Mouse (Mus musculus): ENCODE results near the gene Mydgf. TPM values are rescaled to one million over a fixed set of nuclear protein-coding genes. Genes with fewer than 3 reads are reported as not detected.

Gene Mydgf
- polyA plus RNA-seq, 1 experiment from 2014 or later, result 78.6 TPM

DNA sequence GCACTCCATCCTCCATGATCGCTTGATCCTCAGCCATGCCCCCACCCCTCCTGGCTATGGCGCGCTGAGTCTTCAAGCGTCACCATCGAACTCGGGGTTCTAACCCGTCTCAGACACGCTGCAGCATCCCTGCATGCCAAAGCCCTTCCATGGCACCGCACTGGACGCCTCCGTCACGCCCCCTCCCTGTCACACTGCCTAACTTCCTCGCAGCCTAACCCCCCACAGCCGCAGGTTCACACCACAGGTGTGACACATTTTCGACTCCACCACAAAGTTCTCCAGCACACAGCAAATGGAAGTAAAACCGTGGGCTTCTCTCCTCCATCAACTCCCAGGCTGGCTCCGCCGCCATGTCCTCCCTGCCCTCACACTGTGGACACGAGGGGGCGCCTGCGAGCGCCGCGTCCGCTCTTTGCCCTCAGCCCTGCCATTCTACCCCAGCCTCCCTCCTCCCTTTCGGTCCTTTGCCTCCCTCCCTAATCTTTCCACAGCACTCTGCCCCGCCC, 49.2 kb downstream of the Mydgf start:
- peak; percentile 25; the same call in 1 of the 2 replicates for ATAC-seq (replicated peaks; ENCODE audit: insufficient number of reproducible peaks, low FRiP score, low TSS enrichment)
- Histone ChIP-seq H3K9ac (ENCODE audit: low read depth, low read length) (0 out of 2 replicates have a peak overlapping the region, but pooled peaks have one; percentile 2), H3K4me3 (ENCODE audit: low read depth, low read length) (peak overlapping the region; percentile 6), H3K4me2 (peak overlapping the region; percentile 69), H3K27ac (ENCODE audit: low read depth, low read length) (no peak overlapping the region), H3K27me3 (ENCODE audit: control insufficient read depth, insufficient read depth, low read length) (peaks cover 29% of the 10 kb centered on the region), H3K36me3 (ENCODE audit: control insufficient read depth, insufficient read depth, low read length) (no peaks in the 10 kb centered on the region), H3K4me1 (ENCODE audit: control insufficient read depth, insufficient read depth, low read length) (peaks cover 11% of the 10 kb centered on the region), H3K9me3 (replicated peaks; ENCODE audit: control insufficient read depth, low read length) (0 out of 2 replicates have a peak, but pooled peaks cover 5% of the 10 kb centered on the region)
- WGBS (ENCODE audit: insufficient replicate concordance), result 2% methylated on average over 27 of the region's 27 CpGs

DNA sequence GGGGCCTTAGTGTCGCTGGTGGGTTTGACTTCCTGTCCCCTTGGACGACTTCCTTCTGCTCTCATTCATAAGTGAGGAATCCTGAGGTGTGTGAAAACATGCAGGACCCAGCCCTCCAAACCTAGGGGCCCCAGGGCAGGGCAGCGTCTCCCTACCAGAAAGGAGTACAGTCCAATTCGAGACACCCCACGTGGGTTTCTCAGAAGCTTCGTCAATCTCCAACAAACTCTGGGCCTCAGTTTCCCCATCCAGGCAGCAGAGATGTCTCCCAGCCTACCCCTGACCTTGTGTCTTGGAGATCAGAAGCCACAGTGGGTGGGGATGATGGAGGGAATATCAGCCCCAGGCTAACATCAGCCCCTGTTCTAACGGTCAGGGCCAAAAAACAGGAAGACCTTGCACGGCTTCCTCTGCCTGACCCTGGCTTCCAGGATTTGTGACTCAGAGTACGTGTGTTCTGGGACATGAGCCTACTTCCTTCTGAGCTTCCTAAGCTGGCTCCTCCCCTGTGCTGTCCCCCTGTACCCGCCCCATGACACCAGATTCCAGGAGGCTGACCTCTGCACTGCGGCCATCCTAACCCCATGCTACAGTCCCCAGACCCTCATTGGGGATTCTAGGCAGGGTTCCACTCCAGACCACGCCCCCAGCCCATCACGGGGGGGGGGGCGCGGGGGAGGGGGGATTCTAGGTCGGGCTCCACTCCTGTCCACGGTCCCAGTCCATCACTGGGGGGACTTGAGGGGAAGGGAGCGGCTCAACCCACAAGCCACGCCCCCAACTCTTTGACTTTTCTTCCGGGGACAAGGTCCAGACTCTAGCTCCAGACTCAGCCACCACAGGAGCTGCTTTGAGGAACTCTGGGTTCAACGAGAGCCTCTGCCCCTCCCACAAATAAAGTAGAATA, 50.0 kb downstream of the Mydgf start:
- 15% methylated on average over 21 of the region's 21 CpGs for WGBS (ENCODE audit: insufficient replicate concordance)

DNA sequence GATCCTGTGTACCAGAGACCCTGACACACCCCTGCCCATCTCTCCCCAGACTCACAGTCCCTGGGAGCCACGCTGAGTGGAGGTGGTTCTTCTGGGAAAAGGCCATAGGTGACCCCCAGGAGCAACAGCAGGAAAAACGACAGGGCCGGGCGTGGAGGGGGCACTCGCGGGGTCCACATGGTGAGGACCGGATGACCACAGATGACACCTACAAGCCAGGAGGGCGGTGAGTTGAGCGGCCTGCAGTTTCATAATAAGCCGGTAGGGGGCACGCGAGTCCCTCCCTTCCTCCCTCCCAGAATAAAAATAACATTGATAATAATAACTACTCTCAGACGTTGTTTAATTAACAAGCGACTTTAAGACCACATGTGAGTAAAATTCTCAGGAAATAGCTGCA, 51.1 kb downstream of the Mydgf start:
- 6% methylated on average over 14 of the region's 14 CpGs for whole genome bisulfite sequencing (ENCODE audit: insufficient replicate concordance)
- Histone ChIP-seq H3K4me1 (ENCODE audit: control insufficient read depth, insufficient read depth, low read length) (peaks cover 9% of the 10 kb centered on the region), H3K4me2 (no peak overlapping the region; the same call in 1 of the 2 replicates), H3K9ac (ENCODE audit: low read depth, low read length) (no peak overlapping the region), H3K36me3 (ENCODE audit: control insufficient read depth, insufficient read depth, low read length) (no peaks in the 10 kb centered on the region), H3K4me3 (ENCODE audit: low read depth, low read length) (no peak overlapping the region), H3K9me3 (replicated peaks; ENCODE audit: control insufficient read depth, low read length) (0 out of 2 replicates have a peak, but pooled peaks cover 5% of the 10 kb centered on the region), H3K27me3 (ENCODE audit: control insufficient read depth, insufficient read depth, low read length) (peaks cover 11% of the 10 kb centered on the region), H3K27ac (ENCODE audit: low read depth, low read length) (no peak overlapping the region)
- ATAC-seq (replicated peaks; ENCODE audit: insufficient number of reproducible peaks, low FRiP score, low TSS enrichment), result no peak

More for the DNA sequence above, 50.0 kb downstream of the Mydgf start:
- Histone ChIP-seq H3K9ac (ENCODE audit: low read depth, low read length) (no peak overlapping the region), H3K27me3 (ENCODE audit: control insufficient read depth, insufficient read depth, low read length) (peaks cover 21% of the 10 kb centered on the region), H3K4me2 (peak overlapping the region; percentile 69), H3K27ac (ENCODE audit: low read depth, low read length) (peak overlapping the region; percentile 24; the same call in 1 of the 2 replicates), H3K9me3 (replicated peaks; ENCODE audit: control insufficient read depth, low read length) (0 out of 2 replicates have a peak, but pooled peaks cover 5% of the 10 kb centered on the region), H3K4me1 (ENCODE audit: control insufficient read depth, insufficient read depth, low read length) (peaks cover 9% of the 10 kb centered on the region), H3K4me3 (ENCODE audit: low read depth, low read length) (peak overlapping the region; percentile 6), H3K36me3 (ENCODE audit: control insufficient read depth, insufficient read depth, low read length) (no peaks in the 10 kb centered on the region)
- peak; percentile 53; the same call in 1 of the 2 replicates for ATAC-seq (replicated peaks; ENCODE audit: insufficient number of reproducible peaks, low FRiP score, low TSS enrichment)

DNA sequence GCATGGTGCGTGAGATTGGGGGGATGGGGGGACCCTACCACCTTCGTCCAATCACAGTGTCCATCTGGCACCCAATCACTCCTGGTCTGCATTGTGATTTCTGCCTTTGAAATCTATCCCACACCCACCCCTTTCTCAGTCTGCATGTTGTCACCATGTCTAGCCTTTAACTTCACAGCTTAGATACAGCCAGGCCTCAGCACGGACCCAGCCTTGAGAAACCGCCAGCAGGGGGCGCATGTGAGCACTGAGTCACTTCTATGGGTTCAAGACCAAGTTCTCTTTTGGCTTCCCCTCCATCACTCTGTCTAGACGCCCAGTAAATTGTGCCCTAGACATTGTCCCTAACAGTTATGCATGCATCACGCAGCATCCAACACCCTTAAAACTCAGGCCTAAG, 51.9 kb downstream of the Mydgf start:
- H3K4me2 ChIP-seq, result no peak overlapping the region
- no peaks in the 10 kb centered on the region for H3K36me3 ChIP-seq (ENCODE audit: control insufficient read depth, insufficient read depth, low read length)
- H3K9ac ChIP-seq (ENCODE audit: low read depth, low read length), result no peak overlapping the region
- no peak overlapping the region for H3K4me3 ChIP-seq (ENCODE audit: low read depth, low read length)
- 39% methylated on average over 7 of the region's 7 CpGs for WGBS (ENCODE audit: insufficient replicate concordance)
- H3K27me3 ChIP-seq (ENCODE audit: control insufficient read depth, insufficient read depth, low read length), result peaks cover 9% of the 10 kb centered on the region; the same call in 1 of the 2 replicates
- H3K27ac ChIP-seq (ENCODE audit: low read depth, low read length), result no peak overlapping the region
- 0 out of 2 replicates have a peak, but pooled peaks cover 5% of the 10 kb centered on the region for H3K9me3 ChIP-seq (replicated peaks; ENCODE audit: control insufficient read depth, low read length)
- ATAC-seq (replicated peaks; ENCODE audit: insufficient number of reproducible peaks, low FRiP score, low TSS enrichment), result no peak; the same call in 1 of the 2 replicates
- peaks cover 9% of the 10 kb centered on the region for H3K4me1 ChIP-seq (ENCODE audit: control insufficient read depth, insufficient read depth, low read length)

DNA sequence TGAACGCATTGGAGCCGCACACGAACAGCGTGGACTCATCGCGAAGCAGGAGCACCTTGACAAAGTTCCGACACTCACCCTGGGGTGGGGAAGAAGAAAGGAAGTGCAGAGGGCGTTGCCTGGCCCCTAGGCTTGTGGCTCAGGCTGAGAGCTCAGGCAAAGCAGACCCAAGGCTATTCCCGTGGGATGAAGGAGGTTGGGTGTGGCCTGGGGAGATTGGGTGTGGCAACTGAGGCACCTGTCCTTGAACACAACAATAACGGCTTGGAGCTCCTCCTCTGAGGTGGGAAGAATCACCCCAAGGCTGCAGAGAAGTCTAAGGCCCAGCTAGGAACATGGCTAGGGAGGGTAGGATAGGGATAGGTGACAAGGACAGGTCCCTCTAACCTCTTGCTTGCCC, 52.6 kb downstream of the Mydgf start:
- WGBS (ENCODE audit: insufficient replicate concordance), result 89% methylated on average over 10 of the region's 10 CpGs
- no peak overlapping the region for H3K4me3 ChIP-seq (ENCODE audit: low read depth, low read length)
- no peak for ATAC-seq (replicated peaks; ENCODE audit: insufficient number of reproducible peaks, low FRiP score, low TSS enrichment)
- peaks cover 9% of the 10 kb centered on the region for H3K4me1 ChIP-seq (ENCODE audit: control insufficient read depth, insufficient read depth, low read length)
- H3K27ac ChIP-seq (ENCODE audit: low read depth, low read length), result no peak overlapping the region
- 0 out of 2 replicates have a peak, but pooled peaks cover 5% of the 10 kb centered on the region for H3K9me3 ChIP-seq (replicated peaks; ENCODE audit: control insufficient read depth, low read length)
- H3K27me3 ChIP-seq (ENCODE audit: control insufficient read depth, insufficient read depth, low read length), result peaks cover 9% of the 10 kb centered on the region
- H3K9ac ChIP-seq (ENCODE audit: low read depth, low read length), result no peak overlapping the region
- no peak overlapping the region for H3K4me2 ChIP-seq
- H3K36me3 ChIP-seq (ENCODE audit: control insufficient read depth, insufficient read depth, low read length), result no peaks in the 10 kb centered on the region

DNA sequence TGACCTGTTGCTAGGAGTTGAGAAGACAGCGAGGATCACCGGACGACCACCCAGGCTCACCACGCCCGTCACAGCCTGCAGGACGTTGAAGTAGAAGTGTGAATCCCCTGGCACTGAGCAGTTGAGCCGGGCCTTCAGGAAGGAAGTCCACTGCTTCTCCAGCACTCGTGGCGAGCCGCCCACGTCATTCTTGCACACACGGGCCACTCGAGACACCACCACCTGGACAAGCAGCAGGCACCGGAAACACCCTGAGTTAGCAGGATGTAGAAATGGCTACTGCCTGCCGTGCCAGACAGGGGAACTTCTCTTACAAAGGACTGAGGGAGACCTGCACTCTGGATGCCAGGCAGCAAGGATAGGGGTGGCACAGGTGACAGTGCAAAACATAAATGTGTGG, 55.5 kb downstream of the Mydgf start:
- Histone ChIP-seq H3K9me3 (replicated peaks; ENCODE audit: control insufficient read depth, low read length) (0 out of 2 replicates have a peak, but pooled peaks cover 5% of the 10 kb centered on the region), H3K27me3 (ENCODE audit: control insufficient read depth, insufficient read depth, low read length) (peaks cover 24% of the 10 kb centered on the region), H3K4me3 (ENCODE audit: low read depth, low read length) (no peak overlapping the region), H3K4me2 (no peak overlapping the region), H3K4me1 (ENCODE audit: control insufficient read depth, insufficient read depth, low read length) (peaks cover 3% of the 10 kb centered on the region; the same call in 1 of the 2 replicates), H3K9ac (ENCODE audit: low read depth, low read length) (no peak overlapping the region), H3K36me3 (ENCODE audit: control insufficient read depth, insufficient read depth, low read length) (no peaks in the 10 kb centered on the region), H3K27ac (ENCODE audit: low read depth, low read length) (no peak overlapping the region)
- 81% methylated on average over 15 of the region's 15 CpGs for WGBS (ENCODE audit: insufficient replicate concordance)
- ATAC-seq (replicated peaks; ENCODE audit: insufficient number of reproducible peaks, low FRiP score, low TSS enrichment), result no peak

DNA sequence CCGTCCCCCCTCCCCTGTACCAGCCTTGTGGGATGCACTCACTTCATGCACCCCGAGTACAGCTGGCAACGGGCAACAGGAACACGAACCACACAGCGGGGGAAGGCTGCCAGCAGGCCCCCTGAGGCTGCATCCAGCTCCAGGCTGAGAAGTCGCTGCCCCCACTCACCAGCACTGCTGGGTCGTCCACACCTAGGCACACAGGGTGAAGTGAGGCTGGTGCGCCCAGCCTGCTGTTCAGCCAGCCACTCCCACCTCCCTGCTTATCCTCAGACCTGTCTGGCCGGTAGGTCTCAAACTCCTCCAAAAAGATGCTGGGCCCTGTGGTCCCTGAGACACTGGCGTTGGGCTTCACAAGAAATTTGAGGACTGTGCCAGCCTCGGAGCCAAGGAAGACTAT, 57.5 kb downstream of the Mydgf start:
- H3K36me3 ChIP-seq (ENCODE audit: control insufficient read depth, insufficient read depth, low read length), result no peaks in the 10 kb centered on the region
- H3K27me3 ChIP-seq (ENCODE audit: control insufficient read depth, insufficient read depth, low read length), result peaks cover 44% of the 10 kb centered on the region
- peaks cover 14% of the 10 kb centered on the region; the same call in 1 of the 2 replicates for H3K9me3 ChIP-seq (replicated peaks; ENCODE audit: control insufficient read depth, low read length)
- H3K4me3 ChIP-seq (ENCODE audit: low read depth, low read length), result no peak overlapping the region
- no peak overlapping the region for H3K27ac ChIP-seq (ENCODE audit: low read depth, low read length)
- H3K4me1 ChIP-seq (ENCODE audit: control insufficient read depth, insufficient read depth, low read length), result peaks cover 3% of the 10 kb centered on the region; the same call in 1 of the 2 replicates
- no peak overlapping the region for H3K9ac ChIP-seq (ENCODE audit: low read depth, low read length)
- 61% methylated on average over 11 of the region's 11 CpGs for WGBS (ENCODE audit: insufficient replicate concordance)
- no peak overlapping the region for H3K4me2 ChIP-seq
- no peak for ATAC-seq (replicated peaks; ENCODE audit: insufficient number of reproducible peaks, low FRiP score, low TSS enrichment)

Data from heart, embryonic 11.5 days (tissue).